Mouse (Mus musculus) kidney, adult 2 months (tissue): ENCODE data around the gene Nadk2.
A peak's percentile ranks its signal among the peaks of the same experiment; 100 is the strongest.

Experiments
- CTCF ChIP-seq: fragments of 200-500 bp; conservative IDR thresholded peaks from 2 replicates; pipeline ENCODE4 v1.5.1; 2011; ENCODE audit warnings: low read depth, mild to moderate bottlenecking, control low read depth, low read length, moderate library complexity, mixed read lengths; ENCODE audit not compliant: insufficient read depth, insufficient read length
- POLR2A ChIP-seq: fragments of 200-500 bp; IDR thresholded peaks from one replicate; pipeline ENCODE4 v1.6.1; 2011; ENCODE audit warnings: low read depth, low read length, control low read depth

GRCm38 (mm10) chr15:9055704-9056103 lies 15.4 kb upstream of the Nadk2 start:
- TF ChIP-seq CTCF (0 out of 2 replicates have a peak, but pooled peaks have one; percentile 2), POLR2A (no peak)
